Mouse (Mus musculus) myocyte (in vitro differentiated cells): Measurements from ENCODE around the gene Fam168a.

ENCODE experiments used
- POLR2A ChIP-seq: IDR thresholded peaks from one replicate; pipeline ENCODE4 v1.6.1; 2011; ENCODE audit warnings: low read depth, mild to moderate bottlenecking, control low read depth, moderate library complexity; ENCODE audit not compliant: insufficient read length
- REST ChIP-seq: IDR thresholded peaks from one replicate; pipeline ENCODE4 v1.6.1; 2011; ENCODE audit warnings: mild to moderate bottlenecking, control low read depth, moderate library complexity; ENCODE audit not compliant: insufficient read depth, insufficient read length

- no peak for TF ChIP-seq POLR2A
- no peak for TF ChIP-seq REST
Measured at GRCm38 (mm10) chr7:100780192-100780591, 73.8 kb downstream of the Fam168a start.
